Mouse (Mus musculus) adrenal gland, postnatal 36 days (tissue): ENCODE data around the gene Ccdc137. TPM values are rescaled to one million over a fixed set of nuclear protein-coding genes. Genes with fewer than 3 reads are reported as not detected.
A peak's percentile ranks its signal among the peaks of the same experiment; 100 is the strongest.

ENCODE experiments used
- DNase-seq, 2 experiments: peaks; one replicate each; pipeline ENCODE4 v3.0.0; 2021; ENCODE audit warnings: mixed read lengths in 1 of 2
- total RNA-seq, 2 experiments: library from RNA; stranded (reverse); gene quantifications; 2 replicates each; pipeline ENCODE4 v1.2.3; 2021

The Ccdc137 gene
- total RNA-seq, 2 experiments from 2014 or later = 24.7 to 33.3 TPM

- DNase-seq = no peak
Observed at GRCm38 (mm10) chr11:120498891-120499290, 41.0 kb downstream of the Ccdc137 start.

DNA sequence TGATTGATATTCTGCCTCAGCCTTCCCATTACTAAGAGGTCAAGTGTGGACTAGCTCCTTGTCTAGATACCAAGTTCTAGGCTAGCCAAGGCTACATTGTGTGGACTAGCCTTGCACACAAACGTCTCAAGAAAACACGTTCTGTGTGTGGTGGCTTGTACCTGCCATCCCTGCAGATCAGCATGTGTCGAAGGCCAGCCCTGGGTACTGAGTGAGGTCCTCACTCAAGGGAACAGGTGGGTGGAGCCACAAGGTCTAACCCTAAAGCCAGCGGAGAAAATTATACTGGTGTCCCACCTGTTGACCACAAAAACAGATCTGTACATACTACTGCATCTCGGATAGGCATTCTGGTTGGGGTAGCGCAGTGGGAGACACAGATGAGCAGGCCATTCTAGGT is 42.0 kb downstream of the Ccdc137 start:
- no peak for DNase-seq

DNA sequence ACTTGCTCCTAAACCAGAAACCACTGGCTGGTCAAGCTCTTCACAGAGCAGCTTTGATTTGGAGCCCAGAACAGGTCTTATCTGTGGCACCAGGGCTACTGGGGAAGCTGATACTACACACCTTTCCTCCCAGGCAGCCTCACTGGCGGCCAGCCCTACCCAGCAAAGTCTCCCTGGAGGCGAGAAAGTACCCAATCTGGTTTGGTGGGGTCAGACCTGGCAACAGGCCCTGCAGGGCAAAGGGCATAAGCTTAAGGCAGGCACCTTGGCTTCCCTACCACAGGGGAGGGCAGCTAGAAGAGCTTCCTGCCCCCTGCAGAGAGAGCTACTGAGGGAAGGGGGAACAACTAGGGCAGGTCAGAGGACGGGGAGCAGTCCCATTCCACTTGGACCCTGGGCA is 42.4 kb downstream of the Ccdc137 start:
- peak; percentile 22 to 49 for DNase-seq

DNA sequence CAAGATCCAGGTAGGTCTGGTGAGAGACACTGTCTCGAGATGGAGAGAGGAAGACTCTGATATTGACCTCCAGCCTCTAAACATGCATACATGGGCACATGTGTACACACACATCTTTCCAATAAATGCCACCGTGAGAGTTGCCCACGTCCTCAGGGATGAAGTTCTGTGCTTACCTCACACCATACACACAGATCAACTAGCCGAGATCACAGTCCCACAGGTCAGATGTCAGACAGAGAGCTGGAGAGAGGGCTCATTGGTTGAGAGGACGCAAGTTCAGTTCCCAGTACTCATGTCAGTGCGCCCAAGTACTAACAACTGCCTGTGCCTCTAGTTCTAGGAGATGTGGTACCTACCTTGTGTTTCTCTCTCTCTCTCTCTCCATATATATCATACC is 43.1 kb downstream of the Ccdc137 start:
- DNase-seq = no peak

DNA sequence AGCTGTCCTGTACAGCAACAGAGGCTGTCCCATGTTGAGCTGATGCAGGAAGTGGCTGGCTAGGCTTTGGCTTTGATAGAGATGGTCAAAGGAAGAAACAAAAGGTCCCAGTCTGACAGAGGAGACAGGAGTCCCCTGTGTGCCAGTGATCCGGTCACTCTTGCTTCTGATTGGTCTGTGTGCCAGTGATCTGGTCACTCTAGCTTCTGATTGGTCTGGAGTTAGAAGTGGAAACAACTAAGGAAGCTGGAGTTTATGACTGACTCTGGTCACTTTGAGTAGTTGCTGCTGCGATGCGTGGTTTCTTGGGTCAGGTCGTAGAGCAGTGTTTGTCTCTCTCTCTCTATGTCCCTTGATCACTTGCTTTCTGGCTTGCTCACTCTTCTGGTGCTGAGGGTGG is 43.8 kb downstream of the Ccdc137 start:
- DNase-seq = no peak

DNA sequence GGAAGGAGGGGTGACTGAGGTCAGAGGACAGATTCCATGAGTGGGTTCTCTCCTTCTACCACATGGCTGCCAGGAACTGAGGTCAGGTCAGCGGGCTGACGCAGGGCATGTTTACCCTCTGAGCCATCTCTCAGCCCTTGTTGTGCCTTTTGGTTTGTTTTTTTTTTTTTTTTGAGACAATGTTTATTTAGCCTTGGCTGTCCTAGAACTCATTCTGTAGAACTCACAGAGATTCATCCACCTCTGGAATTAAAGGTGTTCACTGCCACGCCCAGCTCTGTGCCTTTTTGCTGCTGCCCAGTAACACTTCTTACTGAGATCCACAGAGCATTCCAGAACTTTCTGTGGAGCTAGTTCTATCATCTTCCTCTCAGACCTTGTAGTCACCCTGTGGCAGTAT is 47.7 kb downstream of the Ccdc137 start:
- no peak for DNase-seq

- no peak for DNase-seq
Observed at GRCm38 (mm10) chr11:120506899-120507298, 49.0 kb downstream of the Ccdc137 start.

DNA sequence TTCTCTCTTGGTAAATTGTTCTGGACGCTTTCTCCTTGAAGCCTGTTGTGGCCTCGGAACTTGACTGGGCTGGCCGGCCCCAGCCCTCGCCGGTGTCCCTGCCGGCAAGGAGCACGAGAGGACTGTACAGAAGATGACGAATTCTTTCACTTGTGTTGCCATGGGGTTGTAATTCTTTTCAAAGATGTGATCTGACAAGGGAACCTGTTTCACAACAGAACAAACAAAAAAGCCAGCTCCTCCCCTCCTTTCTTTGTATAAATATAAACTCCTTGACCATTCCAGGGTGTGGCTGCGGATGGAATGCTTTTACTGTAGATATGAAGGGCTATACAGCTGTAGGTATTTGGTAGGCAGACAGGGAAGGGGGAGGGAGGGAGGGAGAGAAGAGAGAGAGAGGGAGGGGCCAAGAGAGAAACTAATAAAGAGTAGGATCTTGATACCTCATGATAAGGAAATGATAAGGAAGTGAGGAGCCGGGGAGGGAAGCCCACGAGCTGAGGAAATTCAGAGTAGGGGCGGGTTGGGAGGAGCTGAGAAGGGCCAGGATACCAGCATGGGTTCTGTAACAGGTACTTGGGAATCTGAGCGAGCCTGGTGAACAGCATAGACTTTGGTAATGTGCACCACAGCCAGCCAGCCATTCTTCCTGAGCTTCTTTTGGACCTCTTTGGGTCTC is 49.8 kb downstream of the Ccdc137 start:
- no peak for DNase-seq

- DNase-seq = peak; percentile 48 to 50
Observed at GRCm38 (mm10) chr11:120508290-120508870, 50.5 kb downstream of the Ccdc137 start.

DNA sequence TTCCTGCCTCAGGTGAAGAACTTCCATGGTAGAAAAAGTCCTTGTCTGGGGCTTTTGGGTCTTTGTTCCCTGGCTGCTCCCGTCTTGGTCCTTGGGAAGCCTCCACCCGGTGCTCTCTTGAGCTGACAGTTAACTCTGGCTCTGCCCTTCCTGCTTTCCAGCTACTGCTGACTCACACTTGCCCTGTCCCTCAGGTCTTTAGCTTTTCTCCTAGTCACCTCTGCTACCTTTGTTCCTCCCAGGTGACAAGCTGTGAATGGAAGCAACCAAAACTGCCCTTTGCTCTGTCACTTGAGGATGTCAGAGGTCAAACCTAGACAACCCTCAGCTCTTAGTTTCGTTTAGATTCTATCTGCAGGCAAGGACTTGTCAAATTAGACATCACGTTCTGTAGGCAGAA is 52.0 kb downstream of the Ccdc137 start:
- no peak for DNase-seq

DNA sequence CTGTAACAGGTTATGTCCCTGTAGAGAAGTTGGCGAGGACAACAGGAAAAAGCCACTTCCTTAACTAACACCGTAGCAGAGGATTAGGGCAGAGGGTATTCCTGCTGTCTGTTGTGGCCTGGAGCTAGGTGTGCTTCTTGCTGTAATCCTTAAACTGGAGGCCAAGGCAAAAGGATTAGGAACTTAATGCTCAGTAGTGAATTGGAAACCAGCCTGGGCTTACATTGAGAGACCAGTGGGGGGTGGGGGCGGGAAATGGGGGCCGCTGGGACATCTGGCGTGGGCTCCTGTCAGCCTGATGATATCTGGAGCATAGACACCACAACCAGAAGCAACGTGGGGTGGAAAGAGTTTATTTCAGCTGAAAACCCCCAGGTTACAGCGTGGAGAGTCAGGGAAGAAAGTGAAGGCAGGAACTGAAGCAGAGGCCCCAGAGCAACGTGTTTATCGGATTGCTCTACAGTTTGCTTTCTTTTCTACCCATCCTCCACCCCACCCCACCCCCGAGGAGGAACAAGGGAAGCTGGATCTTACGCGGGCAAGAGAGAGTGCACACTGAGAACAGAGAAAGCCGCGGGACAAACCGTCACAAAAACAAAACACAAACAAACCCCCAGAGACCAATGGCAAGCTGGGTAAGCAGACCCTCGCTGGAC is 52.6 kb downstream of the Ccdc137 start:
- no peak for DNase-seq

- DNase-seq = peak in 1 of 2 experiments; percentile 44
Observed at GRCm38 (mm10) chr11:120512790-120513453, 55.0 kb downstream of the Ccdc137 start.

Other genes starting within 250 kb of the Ccdc137 start
- gene Bahcc1, start 225.2 kb upstream of the Ccdc137 start, total RNA-seq = 10 to 100 TPM; 17.5 TPM
- gene Actg1, start 109.6 kb upstream of the Ccdc137 start, total RNA-seq = 1,000 to 10,000 TPM; 1,356 to 1,461 TPM
- gene Fscn2, start 96.6 kb upstream of the Ccdc137 start, total RNA-seq = under 1 TPM in 1 of 2 experiments, not detected in 1; 0.59 TPM
- gene Faap100, start 79.4 kb upstream of the Ccdc137 start, total RNA-seq = 10 to 100 TPM; 21.3 to 32.1 TPM
- gene Nploc4, start 20.4 kb upstream of the Ccdc137 start, total RNA-seq = 100 to 1,000 TPM in 1 of 2 experiments, 10 to 100 TPM in 1; 86.2 to 101 TPM
- 1 to 10 TPM in 1 of 2 experiments, not detected in 1; 2.6 TPM for gene Tspan10, start 15.5 kb upstream of the Ccdc137 start, total RNA-seq
- gene Pde6g, start 4.6 kb upstream of the Ccdc137 start, total RNA-seq = under 1 TPM; 0.53 to 0.66 TPM
- 10 to 100 TPM; 28.0 to 41.4 TPM for gene Oxld1, start within 50 bp of the Ccdc137 start, total RNA-seq
- 10 to 100 TPM; 18.4 to 22.3 TPM for gene Arl16, start 9.5 kb downstream of the Ccdc137 start, total RNA-seq
- 100 to 1,000 TPM; 110 to 111 TPM for gene Mrpl12, start 26.5 kb downstream of the Ccdc137 start, total RNA-seq
- 100 to 1,000 TPM; 105 to 115 TPM for gene Slc25a10, start 33.7 kb downstream of the Ccdc137 start, total RNA-seq
- 1 to 10 TPM in 1 of 2 experiments, under 1 TPM in 1; 0.86 to 1.9 TPM for gene Gcgr, start 72.6 kb downstream of the Ccdc137 start, total RNA-seq
- 10 to 100 TPM; 58.0 to 73.4 TPM for gene Mcrip1, start 91.6 kb downstream of the Ccdc137 start, total RNA-seq
- gene Ppp1r27, start 93.0 kb downstream of the Ccdc137 start, total RNA-seq = 1 to 10 TPM in 1 of 2 experiments, under 1 TPM in 1; 0.56 to 1.3 TPM
- 100 to 1,000 TPM; 490 to 574 TPM for gene P4hb, start 115.1 kb downstream of the Ccdc137 start, total RNA-seq
- gene Arhgdia, start 123.5 kb downstream of the Ccdc137 start, total RNA-seq = 100 to 1,000 TPM; 348 to 361 TPM
- 10 to 100 TPM; 97.0 to 99.2 TPM for gene Alyref, start 140.2 kb downstream of the Ccdc137 start, total RNA-seq
- gene Anapc11, start 140.3 kb downstream of the Ccdc137 start, total RNA-seq = 100 to 1,000 TPM in 1 of 2 experiments, 10 to 100 TPM in 1; 86.0 to 102 TPM
- 1 to 10 TPM in 1 of 2 experiments, not detected in 1; 1.6 TPM for gene Npb, start 150.4 kb downstream of the Ccdc137 start, total RNA-seq
- gene Pcyt2, start 159.8 kb downstream of the Ccdc137 start, total RNA-seq = 100 to 1,000 TPM; 212 to 312 TPM
- gene Sirt7, start 167.1 kb downstream of the Ccdc137 start, total RNA-seq = 10 to 100 TPM; 49.6 to 67.0 TPM
- gene Mafg, start 175.5 kb downstream of the Ccdc137 start, total RNA-seq = 10 to 100 TPM; 50.4 to 78.6 TPM
- 1 to 10 TPM; 1.1 to 1.5 TPM for gene Pycr1, start 185.7 kb downstream of the Ccdc137 start, total RNA-seq
- not detected for gene Myadml2, start 190.0 kb downstream of the Ccdc137 start, total RNA-seq
- gene Notum, start 203.1 kb downstream of the Ccdc137 start, total RNA-seq = 1 to 10 TPM; 8.5 to 9.8 TPM
- 10 to 100 TPM; 71.1 to 95.1 TPM for gene Aspscr1, start 214.9 kb downstream of the Ccdc137 start, total RNA-seq